Mouse (Mus musculus): ENCODE measurements around the gene Abcc6.

GRCm38 (mm10) chr7:46052161-46052821 is 22.2 kb upstream of the Abcc6 start:
- TF ChIP-seq CTCF (IDR thresholded peaks at IDR 0.05; ENCODE audit: low read depth) = peak; percentile 52
- no peak for TF ChIP-seq EP300 (IDR thresholded peaks at IDR 0.05; ENCODE audit: low read depth)
